ENCODE assay signal across 14 mouse cellular contexts in the genomic region with DNA sequence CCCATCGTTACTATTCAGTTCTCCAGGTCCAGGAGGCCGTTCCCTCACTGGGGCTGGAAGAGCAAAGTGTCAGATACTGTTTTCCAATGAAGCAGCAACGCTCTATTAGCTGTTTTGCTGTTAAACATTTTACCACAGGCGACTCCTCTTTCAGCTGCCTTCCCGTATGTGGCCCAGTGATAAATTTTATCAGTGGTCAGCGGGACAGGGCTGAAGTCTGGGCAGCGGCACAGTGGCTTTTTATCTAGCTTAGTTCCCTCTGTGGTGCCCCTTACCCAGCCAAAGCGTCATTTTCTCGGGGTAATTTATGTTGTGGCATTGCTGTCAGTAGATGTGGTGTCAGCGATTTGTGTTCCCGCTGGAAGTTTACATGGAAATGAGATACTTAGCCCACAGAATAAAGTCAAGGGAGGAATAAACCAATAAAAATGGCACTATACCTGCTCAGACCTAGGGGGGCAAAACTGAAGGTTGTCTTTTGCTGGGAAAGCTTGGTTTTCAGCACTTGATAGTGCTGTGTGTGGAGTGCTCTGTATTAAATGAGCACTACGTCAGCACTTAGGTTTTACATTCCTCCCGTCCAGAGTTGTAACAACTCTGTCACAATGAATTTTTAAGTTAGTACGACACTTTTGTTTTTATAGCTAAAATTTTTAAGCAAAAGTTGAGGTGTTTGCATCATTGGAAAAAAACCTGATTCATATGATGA.
DNase-seq lines count a peak whose midpoint lies in the region; ATAC-seq and TF ChIP-seq lines count a peak whose summit lies in the region.
"Had no signal": no experiment of that assay in that cellular context is flagged by ENCODE, and none has a peak within 500 bp of the region (broad histone marks: within the 10 kb centered on the region; RNA-seq: fewer than 3 reads in every experiment).

No protein-coding gene starts in this region.

- no peaks in the 10 kb centered on the region for H3K9me3 ChIP-seq in lung, embryonic 14.5 days (ENCODE audit: low read depth, low read length)
- no peaks in the 10 kb centered on the region for H3K9me3 ChIP-seq in liver, embryonic 13.5 days (replicated peaks)

- peak; percentile 62; the same call in 1 of the 2 replicates for ATAC-seq in lung, embryonic 14.5 days (ENCODE audit: insufficient read depth)
- ATAC-seq in liver, embryonic 13.5 days (ENCODE audit: low read depth): peak; percentile 99

- no peaks in the 10 kb centered on the region for H3K4me1 ChIP-seq in lung, embryonic 14.5 days (ENCODE audit: insufficient read depth)
- H3K4me1 ChIP-seq in lung, adult 2 months (ENCODE audit: control insufficient read depth, insufficient read depth, low read length): no peaks in the 10 kb centered on the region
- H3K4me1 ChIP-seq in liver, embryonic 13.5 days (replicated peaks): peaks cover 45% of the 10 kb centered on the region

- H3K4me2 ChIP-seq in lung, embryonic 14.5 days: 0 out of 2 replicates have a peak overlapping the region, but pooled peaks have one; percentile 10
- peak overlapping the region; percentile 69 for H3K4me2 ChIP-seq in liver, embryonic 13.5 days

- no peaks in the 10 kb centered on the region for H3K27me3 ChIP-seq in lung, embryonic 14.5 days (ENCODE audit: insufficient read depth, low read length)
- no peaks in the 10 kb centered on the region for H3K27me3 ChIP-seq in liver, embryonic 13.5 days

- WGBS in lung, embryonic 14.5 days: 53% methylated on average over 14 of the region's 14 CpGs
- 57% methylated on average over 14 of the region's 14 CpGs for WGBS in lung, adult 2 months
- WGBS in liver, embryonic 13.5 days (ENCODE audit: insufficient replicate concordance): 11% methylated on average over 14 of the region's 14 CpGs

- H3K4me3 ChIP-seq in lung, embryonic 14.5 days (ENCODE audit: low read depth, low read length): no peak overlapping the region
- H3K4me3 ChIP-seq in lung, adult 2 months (replicated peaks; ENCODE audit: extremely low read depth, low read depth, low read length): no peak overlapping the region
- peak overlapping the region; percentile 41 for H3K4me3 ChIP-seq in liver, embryonic 13.5 days (replicated peaks)

- DNase-seq in embryo, embryonic 10 days (ENCODE audit: low spot score): peak; percentile 6
- DNase-seq in embryo, embryonic 11 days: no peak
- peak; percentile 11 for DNase-seq in lung, embryonic 14.5 days
- no peak for DNase-seq in lung, adult 2 months
- peak; percentile 80 for DNase-seq in liver, embryonic 13.5 days
- peak; percentile 62 to 67 for DNase-seq in spleen, postnatal 4 days (ENCODE audit: low spot score in 2 of 2)
- DNase-seq in frontal cortex, postnatal 36 days (ENCODE audit: low spot score in 2 of 2): no peak
- DNase-seq in thymus, postnatal 25 days: no peak
- DNase-seq: adrenal gland, postnatal 25 days; cerebellum, postnatal 14 days; heart, adult 18-20 months; kidney, postnatal 25 days; left cerebral cortex, postnatal 4 days had no signal

- TF ChIP-seq CTCF in lung, embryonic 14.5 days (IDR thresholded peaks at IDR 0.05; ENCODE audit: low read depth): no peak
- no peak for TF ChIP-seq CTCF in lung, adult 2 months (IDR thresholded peaks at IDR 0.05; ENCODE audit: insufficient read depth, low read length)

- H3K9ac ChIP-seq in lung, embryonic 14.5 days: no peak overlapping the region
- peak overlapping the region; percentile 70 for H3K9ac ChIP-seq in liver, embryonic 13.5 days

- H3K27ac ChIP-seq in lung, embryonic 14.5 days (ENCODE audit: low read depth): no peak overlapping the region
- H3K27ac ChIP-seq in liver, embryonic 13.5 days: peak overlapping the region; percentile 98
- H3K27ac ChIP-seq: macrophage had no signal

- TF ChIP-seq POLR2A in lung, adult 2 months (IDR thresholded peaks at IDR 0.05; ENCODE audit: borderline replicate concordance, extremely low read depth, low read depth, low read length): no peak

- no peaks in the 10 kb centered on the region for H3K36me3 ChIP-seq in lung, embryonic 14.5 days (ENCODE audit: insufficient read depth)
- no peaks in the 10 kb centered on the region for H3K36me3 ChIP-seq in liver, embryonic 13.5 days

Comparison
In these comparisons a context has a peak if more than half of its experiments do, and no peak if none do; other contexts are left out.
1. DNase-seq: peak in embryo, embryonic 10 days (single experiment), lung, embryonic 14.5 days (single experiment), liver, embryonic 13.5 days (single experiment) and spleen, postnatal 4 days (2 of 2); none in embryo, embryonic 11 days (single experiment), lung, adult 2 months (single experiment), frontal cortex, postnatal 36 days (0 of 2) and thymus, postnatal 25 days (single experiment).